Mouse (Mus musculus) CH12.LX (cell line): Measurements from ENCODE around the gene Nav3. TPM values are rescaled to one million over a fixed set of nuclear protein-coding genes. Genes with fewer than 3 reads are reported as not detected.

Experiments used
- DNase-seq: peaks from one replicate; pipeline ENCODE4 v3.0.0-alpha.2; 2013; ENCODE audit errors: extremely low read depth
- H3K27ac ChIP-seq: 2 replicates; pipeline ENCODE4 v1.5.1; 2012; ENCODE audit warnings: low read depth, mild to moderate bottlenecking, control low read depth, moderate library complexity; ENCODE audit not compliant: insufficient read depth
- H3K27me3 ChIP-seq: replicated peaks from 2 replicates; pipeline ENCODE3; 2012; ENCODE audit warnings: inconsistent platforms
- H3K36me3 ChIP-seq, 2 experiments: replicated peaks in 1 of 2; 2 replicates each; pipeline versions ENCODE3 to v1.6.1; 2012; ENCODE audit warnings: inconsistent platforms in 1 of 2, low read length in 1 of 2, mild to moderate bottlenecking in 1 of 2, mixed read lengths in 1 of 2, moderate library complexity in 1 of 2; ENCODE audit not compliant: control insufficient read depth in 1 of 2, insufficient read depth in 1 of 2
- H3K4me1 ChIP-seq, 2 experiments: 2 replicates each; pipeline ENCODE4 v1.6.1; 2012; ENCODE audit warnings: inconsistent platforms in 1 of 2, moderate library complexity in 1 of 2; ENCODE audit not compliant: insufficient read depth in 2 of 2, control insufficient read depth in 1 of 2
- H3K4me2 ChIP-seq: 2 replicates; pipeline ENCODE4 v1.6.1; 2012; ENCODE audit warnings: low read depth, mild to moderate bottlenecking, control low read depth; ENCODE audit not compliant: poor library complexity, insufficient read depth, severe bottlenecking
- H3K4me3 ChIP-seq, 3 experiments: fragments of 150-350 bp in 1 of 3; sonication (generic) in 1 of 3; replicated peaks in 1 of 3; 2 replicates each; pipeline versions ENCODE3 to v1.5.1; 2011 to 2012; ENCODE audit warnings: low read depth in 2 of 3, low read length in 2 of 3, mild to moderate bottlenecking in 2 of 3, moderate library complexity in 2 of 3, control low read depth in 1 of 3, improper control_type of control experiment in 1 of 3, inconsistent platforms in 1 of 3, mixed read lengths in 1 of 3; ENCODE audit not compliant: poor library complexity in 1 of 3
- H3K79me2 ChIP-seq: replicated peaks from 2 replicates; pipeline ENCODE4 v1.6.1; 2012; ENCODE audit warnings: mild to moderate bottlenecking, moderate library complexity; ENCODE audit not compliant: control insufficient read depth, poor library complexity, insufficient read depth, severe bottlenecking; ENCODE audit errors: extremely low read depth
- H3K9ac ChIP-seq: 2 replicates; pipeline ENCODE4 v1.6.1; 2012; ENCODE audit warnings: low read depth, mild to moderate bottlenecking, control low read depth, moderate library complexity; ENCODE audit not compliant: insufficient read depth
- H3K9me3 ChIP-seq: replicated peaks from 2 replicates; pipeline ENCODE3; 2012; ENCODE audit warnings: low read length, inconsistent platforms, mixed read lengths
- CHD1 ChIP-seq: IDR thresholded peaks from 2 replicates; pipeline ENCODE4 v1.6.1; 2012; ENCODE audit warnings: low read depth, low read length, improper control_type of control experiment, inconsistent platforms
- CHD2 ChIP-seq: IDR thresholded peaks from 2 replicates; pipeline ENCODE4 v1.6.1; 2011; ENCODE audit warnings: low read length, improper control_type of control experiment
- CTCF ChIP-seq, 2 experiments: IDR thresholded peaks in 1 of 2; conservative IDR thresholded peaks in 1 of 2; 2 replicates each; pipeline ENCODE4 v1.5.1; 2011 to 2012; ENCODE audit warnings: low read depth in 2 of 2, low read length in 2 of 2, improper control_type of control experiment in 1 of 2, inconsistent platforms in 1 of 2, mild to moderate bottlenecking in 1 of 2, moderate library complexity in 1 of 2
- E2F4 ChIP-seq: IDR thresholded peaks from 2 replicates; pipeline ENCODE4 v1.6.1; 2011; ENCODE audit warnings: low read depth, low read length, improper control_type of control experiment; ENCODE audit not compliant: insufficient replicate concordance
- ELF1 ChIP-seq: IDR thresholded peaks from 2 replicates; pipeline ENCODE4 v1.6.1; 2014; ENCODE audit warnings: low read depth, mild to moderate bottlenecking, inconsistent platforms, low read length, improper control_type of control experiment
- EP300 ChIP-seq: IDR thresholded peaks from 2 replicates; pipeline ENCODE4 v1.6.1; 2011; ENCODE audit warnings: low read length, improper control_type of control experiment
- ETS1 ChIP-seq: conservative IDR thresholded peaks from 2 replicates; pipeline ENCODE4 v1.6.1; 2012; ENCODE audit warnings: low read depth, mild to moderate bottlenecking, inconsistent platforms, low read length, improper control_type of control experiment, moderate library complexity
- GABPA ChIP-seq: IDR thresholded peaks from 2 replicates; pipeline ENCODE4 v1.6.1; 2012; ENCODE audit warnings: low read depth, low read length, improper control_type of control experiment, inconsistent platforms; ENCODE audit not compliant: insufficient replicate concordance
- HCFC1 ChIP-seq: IDR thresholded peaks from 2 replicates; pipeline ENCODE4 v1.6.1; 2012; ENCODE audit warnings: low read depth, mild to moderate bottlenecking, inconsistent platforms, low read length, improper control_type of control experiment
- JUND ChIP-seq: conservative IDR thresholded peaks from 2 replicates; pipeline ENCODE4 v1.6.1; 2011; ENCODE audit warnings: low read depth, low read length, improper control_type of control experiment
- MAX ChIP-seq: IDR thresholded peaks from 2 replicates; pipeline ENCODE4 v1.6.1; 2011; ENCODE audit warnings: low read length, improper control_type of control experiment
- MAZ ChIP-seq: IDR thresholded peaks from 2 replicates; pipeline ENCODE4 v1.6.1; 2012; ENCODE audit warnings: low read depth, mild to moderate bottlenecking, inconsistent platforms, low read length, improper control_type of control experiment, moderate library complexity
- MEF2A ChIP-seq: IDR thresholded peaks from 2 replicates; pipeline ENCODE4 v1.6.1; 2014; ENCODE audit warnings: low read depth, mild to moderate bottlenecking, inconsistent platforms, low read length, improper control_type of control experiment, borderline replicate concordance
- MXI1 ChIP-seq: IDR thresholded peaks from 2 replicates; pipeline ENCODE4 v1.6.1; 2011; ENCODE audit warnings: mild to moderate bottlenecking, low read depth, low read length, improper control_type of control experiment
- MYC ChIP-seq: IDR thresholded peaks from 2 replicates; pipeline ENCODE4 v1.6.1; 2011; ENCODE audit warnings: low read depth, mild to moderate bottlenecking, improper control_type of control experiment, low read length
- NELFE ChIP-seq: IDR thresholded peaks from 2 replicates; pipeline ENCODE4 v1.6.1; 2011; ENCODE audit warnings: low read depth, low read length, improper control_type of control experiment
- NRF1 ChIP-seq: IDR thresholded peaks from 2 replicates; pipeline ENCODE4 v1.6.1; 2014; ENCODE audit warnings: low read depth, mild to moderate bottlenecking, inconsistent platforms, low read length, improper control_type of control experiment, moderate library complexity
- POLR2A ChIP-seq: IDR thresholded peaks from 2 replicates; pipeline ENCODE4 v1.6.1; 2011; ENCODE audit warnings: low read depth, mild to moderate bottlenecking, improper control_type of control experiment, low read length
- POLR2AphosphoS2 ChIP-seq: IDR thresholded peaks from 2 replicates; pipeline ENCODE4 v1.6.1; 2011; ENCODE audit warnings: low read depth, low read length, improper control_type of control experiment
- RCOR1 ChIP-seq: conservative IDR thresholded peaks from 2 replicates; pipeline ENCODE4 v1.6.1; 2012; ENCODE audit warnings: low read depth, mild to moderate bottlenecking, inconsistent platforms, low read length, improper control_type of control experiment
- TBP ChIP-seq: conservative IDR thresholded peaks from 2 replicates; pipeline ENCODE4 v1.6.1; 2011; ENCODE audit warnings: low read depth, low read length, improper control_type of control experiment
- TCF12 ChIP-seq: IDR thresholded peaks from 2 replicates; pipeline ENCODE4 v1.6.1; 2014; ENCODE audit warnings: low read depth, mild to moderate bottlenecking, inconsistent platforms, low read length, improper control_type of control experiment
- ZC3H11A ChIP-seq: IDR thresholded peaks from 2 replicates; pipeline ENCODE4 v1.6.1; 2012; ENCODE audit warnings: low read depth, mild to moderate bottlenecking, inconsistent platforms, low read length, improper control_type of control experiment
- ZKSCAN1 ChIP-seq: IDR thresholded peaks from 2 replicates; pipeline ENCODE4 v1.6.1; 2012; ENCODE audit warnings: low read depth, inconsistent platforms, low read length, improper control_type of control experiment, borderline replicate concordance
- ZNF384 ChIP-seq: IDR thresholded peaks from 2 replicates; pipeline ENCODE4 v1.6.1; 2012; ENCODE audit warnings: low read depth, low read length, improper control_type of control experiment, inconsistent platforms
- dilution Hi-C: fragments of 300-500 bp; cut with MboI; formaldehyde crosslinking; loops from 2 replicates; pipeline ENCODE4 v1.14.3; 2020; ENCODE audit warnings: low sequenced_read_pairs; ENCODE audit not compliant: extremely low pct_unique_long_range_greater_than_20kb, extremely low pct_ligation_motif_present
- in situ Hi-C: fragments of 300-500 bp; cut with MboI; formaldehyde crosslinking; loops from 3 replicates; pipeline ENCODE4 v1.14.3; 2019; ENCODE audit warnings: low sequenced_read_pairs, low pct_ligation_motif_present, low pct_unique_long_range_greater_than_20kb, mixed read lengths
- polyA plus RNA-seq: library from polyadenylated mRNA; unstranded; fragments of >175 nt; gene quantifications from 2 replicates; pipeline ENCODE4 v1.2.1, GENCODE M21; 2012; ENCODE audit warnings: low read depth; ENCODE audit not compliant: insufficient read length
- total RNA-seq, 2 experiments: library from RNA; depleted of rRNA; stranded (reverse); fragments of 300-350 nt in 1 of 2; fragments of >200 nt in 1 of 2; gene quantifications; 2 replicates each; pipeline ENCODE4 v1.2.3; 2012 to 2014

Nav3 gene
- total and polyA plus RNA-seq, 3 experiments: 0.03 TPM; not detected in 2

GRCm38 (mm10) chr10:110474107-110474506, 18.1 kb upstream of the Nav3 start:
- DNase-seq: no peak
- Histone ChIP-seq H3K4me3 (no peak overlapping the region), H3K27me3 (no peaks in the 10 kb centered on the region), H3K79me2 (no peaks in the 10 kb centered on the region), H3K36me3 (no peaks in the 10 kb centered on the region), H3K9ac (no peak overlapping the region), H3K27ac (no peak overlapping the region)
- in situ Hi-C loops: no loop called here
- TF ChIP-seq POLR2A (no peak), POLR2AphosphoS2 (no peak), TCF12 (no peak), ZC3H11A (no peak), NRF1 (no peak), CTCF (conservative IDR thresholded peaks at IDR 0.05 in 1 of 2, IDR thresholded peaks at IDR 0.05 in 1 of 2; ENCODE audit: low read depth in 2 of 2, low read length in 2 of 2) (no peak), MAZ (no peak), GABPA (no peak), JUND (no peak), TBP (no peak), ELF1 (no peak)
- TF ChIP-seq, all 38 proteins: peak for 0
- peaks cover 30% of the 10 kb centered on the region for H3K9me3 ChIP-seq
- no peaks in the 10 kb centered on the region for H3K4me1 ChIP-seq
- no peak overlapping the region for H3K4me2 ChIP-seq
- dilution Hi-C loops: no loop called here

GRCm38 (mm10) chr10:110469445-110469844, 13.4 kb upstream of the Nav3 start:
- dilution Hi-C loops (no loop called here), in situ Hi-C loops (no loop called here)
- TF ChIP-seq MEF2A: no peak

GRCm38 (mm10) chr10:110455063-110455837, 754 bp downstream of the Nav3 start:
- H3K27me3 ChIP-seq: no peaks in the 10 kb centered on the region
- H3K36me3 ChIP-seq: no peaks in the 10 kb centered on the region
- in situ Hi-C loops (no loop called here), dilution Hi-C loops (no loop called here)
- H3K27ac ChIP-seq: no peak overlapping the region
- no peak for DNase-seq
- H3K9ac ChIP-seq: no peak overlapping the region
- H3K4me2 ChIP-seq: no peak overlapping the region
- H3K4me3 ChIP-seq: no peak overlapping the region
- peaks cover 54% of the 10 kb centered on the region for H3K9me3 ChIP-seq
- H3K79me2 ChIP-seq: no peaks in the 10 kb centered on the region
- H3K4me1 ChIP-seq: no peaks in the 10 kb centered on the region
- no peak for TF ChIP-seq ZC3H11A
- TF ChIP-seq HCFC1: no peak
- TF ChIP-seq MAX: no peak
- TF ChIP-seq NRF1: no peak
- TF ChIP-seq POLR2AphosphoS2: no peak
- TF ChIP-seq E2F4: no peak
- no peak for TF ChIP-seq ZNF384
- no peak for TF ChIP-seq ZKSCAN1
- TF ChIP-seq ETS1: no peak
- TF ChIP-seq CTCF (conservative IDR thresholded peaks at IDR 0.05 in 1 of 2, IDR thresholded peaks at IDR 0.05 in 1 of 2; ENCODE audit: low read depth in 2 of 2, low read length in 2 of 2): no peak
- no peak for TF ChIP-seq NELFE
- TF ChIP-seq EP300: no peak
- TF ChIP-seq MYC: no peak
- no peak for TF ChIP-seq RCOR1
- no peak for TF ChIP-seq CHD1
- no peak for TF ChIP-seq MEF2A
- no peak for TF ChIP-seq MXI1
- no peak for TF ChIP-seq CHD2
- TF ChIP-seq JUND: no peak

More at GRCm38 (mm10) chr10:110469445-110469844, 13.4 kb upstream of the Nav3 start:
- Histone ChIP-seq H3K4me3 (no peak overlapping the region), H3K4me1 (no peaks in the 10 kb centered on the region), H3K9me3 (peaks cover 32% of the 10 kb centered on the region), H3K27ac (no peak overlapping the region), H3K36me3 (no peaks in the 10 kb centered on the region), H3K9ac (no peak overlapping the region), H3K4me2 (no peak overlapping the region), H3K79me2 (no peaks in the 10 kb centered on the region), H3K27me3 (no peaks in the 10 kb centered on the region)
- DNase-seq: no peak
